Mouse (Mus musculus): ENCODE results near the gene Rnf150. TPM values are rescaled to one million over a fixed set of nuclear protein-coding genes. Genes with fewer than 3 reads are reported as not detected.
A peak's percentile ranks its signal among the peaks of the same experiment; 100 is the strongest.

Gene Rnf150
- polyA plus RNA-seq, 1 experiment from 2014 or later: 2.1 TPM

DNA sequence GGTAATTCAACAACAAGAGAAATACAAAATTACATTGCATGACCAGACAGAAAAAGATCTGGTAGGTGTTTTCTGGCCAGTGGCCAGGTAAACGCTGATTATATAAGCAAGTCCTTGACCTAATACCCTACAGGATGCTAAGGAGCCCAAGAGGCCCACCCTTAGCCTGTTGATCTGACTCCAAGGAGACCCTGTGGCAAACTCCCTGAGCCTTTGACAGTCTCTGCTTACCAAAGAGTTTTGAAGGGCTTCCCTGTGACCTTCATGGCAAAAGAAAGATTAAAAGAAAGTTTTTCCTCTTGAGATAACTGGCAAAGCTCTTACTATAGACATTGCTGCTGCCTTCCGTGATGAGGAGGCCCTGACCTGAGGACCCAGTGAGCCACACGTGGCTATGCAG, 222.4 kb downstream of the Rnf150 start:
- no peak overlapping the region for H3K27ac ChIP-seq (replicated peaks)

DNA sequence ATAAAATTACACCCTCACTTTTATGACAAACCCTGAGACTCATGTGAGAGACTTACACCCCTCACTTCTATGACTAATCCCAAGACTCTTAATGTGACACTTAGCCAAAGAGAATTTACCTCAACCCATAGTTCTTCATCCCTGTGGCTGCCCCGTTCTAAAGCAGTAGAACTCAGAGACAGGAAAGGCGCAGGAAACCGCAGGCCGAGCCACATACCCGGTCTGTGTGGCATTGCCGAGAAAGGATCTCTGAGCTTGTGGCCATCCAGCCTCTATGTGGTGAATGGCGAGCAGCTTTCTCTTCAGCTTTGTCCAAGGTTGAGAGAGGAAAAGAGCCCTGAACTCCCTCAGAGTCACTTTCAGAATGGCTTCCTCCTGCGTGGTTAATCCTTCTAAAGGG, 223.5 kb downstream of the Rnf150 start:
- 87% methylated on average over 8 of the region's 8 CpGs for WGBS
- Histone ChIP-seq H3K36me3 (no peaks in the 10 kb centered on the region), H3K9me3 (no peaks in the 10 kb centered on the region), H3K4me1 (replicated peaks) (no peaks in the 10 kb centered on the region), H3K27me3 (no peaks in the 10 kb centered on the region), H3K9ac (no peak overlapping the region), H3K4me2 (no peak overlapping the region), H3K27ac (replicated peaks) (no peak overlapping the region), H3K4me3 (no peak overlapping the region)
- no peak for ATAC-seq (ENCODE audit: low FRiP score, low read depth)

More for the DNA sequence above, 222.4 kb downstream of the Rnf150 start:
- WGBS: 85% methylated on average over 3 of the region's 3 CpGs
- H3K4me2 ChIP-seq: no peak overlapping the region
- no peak for ATAC-seq (ENCODE audit: low FRiP score, low read depth)
- no peak overlapping the region for H3K4me3 ChIP-seq
- H3K27me3 ChIP-seq: no peaks in the 10 kb centered on the region
- no peaks in the 10 kb centered on the region for H3K4me1 ChIP-seq (replicated peaks)
- H3K36me3 ChIP-seq: no peaks in the 10 kb centered on the region
- no peaks in the 10 kb centered on the region for H3K9me3 ChIP-seq
- no peak overlapping the region for H3K9ac ChIP-seq

DNA sequence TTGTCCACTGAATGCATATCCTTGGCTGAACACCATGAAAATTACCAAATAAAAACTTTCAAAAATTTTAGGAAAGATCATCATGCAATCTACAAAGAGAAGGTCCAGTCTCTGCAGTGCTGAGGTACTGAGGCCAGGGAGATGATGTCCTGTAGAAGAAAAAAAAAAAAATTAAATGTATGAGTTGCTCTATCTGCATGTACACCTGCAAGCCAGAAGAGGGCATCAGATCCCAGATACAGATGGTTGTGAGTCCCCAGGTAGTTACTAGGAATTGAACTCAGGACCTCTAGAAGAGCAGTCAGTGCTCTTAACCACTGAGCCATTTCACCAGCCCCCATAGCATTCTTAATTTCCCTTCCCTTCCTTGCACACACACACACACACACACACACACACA, 224.4 kb downstream of the Rnf150 start:
- H3K4me2 ChIP-seq: no peak overlapping the region
- no peaks in the 10 kb centered on the region for H3K4me1 ChIP-seq (replicated peaks)
- no peaks in the 10 kb centered on the region for H3K9me3 ChIP-seq
- no peak for ATAC-seq (ENCODE audit: low FRiP score, low read depth)
- H3K9ac ChIP-seq: no peak overlapping the region
- H3K27me3 ChIP-seq: no peaks in the 10 kb centered on the region
- no peak overlapping the region for H3K27ac ChIP-seq (replicated peaks)
- H3K4me3 ChIP-seq: no peak overlapping the region
- no peaks in the 10 kb centered on the region for H3K36me3 ChIP-seq

DNA sequence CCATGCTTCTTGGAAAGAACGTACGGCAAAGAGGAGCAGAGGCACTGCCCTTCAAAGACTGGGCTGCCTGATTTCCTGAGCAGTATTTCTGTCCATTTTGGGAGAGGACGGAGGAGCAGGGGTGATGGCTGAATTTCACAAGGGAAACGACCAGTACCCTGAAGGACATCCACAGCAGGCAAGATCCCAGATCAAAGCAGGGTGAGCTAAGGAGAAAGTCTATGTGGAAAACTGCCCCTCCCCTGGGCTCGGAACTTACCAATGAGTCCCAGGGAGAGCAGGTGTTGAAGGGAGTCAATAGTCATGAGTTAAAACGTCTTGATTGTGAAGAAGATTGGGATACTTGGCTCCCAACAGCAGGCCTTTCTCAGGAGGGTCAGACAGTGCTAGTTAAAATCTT, 225.0 kb downstream of the Rnf150 start:
- ATAC-seq (ENCODE audit: low FRiP score, low read depth): no peak
- WGBS: 77% methylated on average over 6 of the region's 6 CpGs
- Histone ChIP-seq H3K36me3 (no peaks in the 10 kb centered on the region), H3K9ac (no peak overlapping the region), H3K4me2 (no peak overlapping the region), H3K4me1 (replicated peaks) (no peaks in the 10 kb centered on the region), H3K9me3 (no peaks in the 10 kb centered on the region), H3K27me3 (no peaks in the 10 kb centered on the region), H3K27ac (replicated peaks) (no peak overlapping the region), H3K4me3 (no peak overlapping the region)

DNA sequence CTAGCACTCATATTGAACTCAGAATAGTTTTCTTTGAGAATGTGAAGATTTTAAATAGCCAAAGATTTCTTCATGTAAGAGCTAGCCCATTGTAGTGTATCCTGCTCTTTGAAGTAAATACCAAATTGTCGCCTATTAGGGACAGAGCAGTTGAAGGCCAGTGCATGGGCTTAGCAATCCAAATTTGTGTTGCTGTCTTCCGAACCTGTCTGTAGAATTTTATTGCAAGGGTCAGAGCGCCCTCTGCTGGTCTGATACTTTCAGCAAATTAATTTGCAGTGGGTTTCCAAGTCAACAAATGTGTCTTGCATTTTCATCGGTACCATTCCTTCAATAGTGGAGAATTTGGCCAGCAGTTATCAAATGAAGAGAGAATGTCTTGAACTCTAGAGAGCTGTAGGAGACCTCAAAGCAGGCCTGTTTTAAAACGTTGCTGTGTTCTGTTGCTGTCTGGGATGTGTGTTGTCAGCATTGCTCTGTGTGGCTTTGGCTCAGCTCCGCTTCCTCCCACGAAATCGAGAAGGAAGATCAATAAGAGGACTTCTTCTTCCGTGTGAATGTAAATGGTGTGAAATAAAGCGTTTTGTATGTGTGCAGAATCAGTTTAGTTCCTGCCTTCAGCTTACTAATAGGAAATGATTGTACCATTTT, 226.3 kb downstream of the Rnf150 start:
- Histone ChIP-seq H3K36me3 (no peaks in the 10 kb centered on the region), H3K4me3 (no peak overlapping the region), H3K4me1 (replicated peaks) (no peaks in the 10 kb centered on the region), H3K9me3 (no peaks in the 10 kb centered on the region), H3K27me3 (no peaks in the 10 kb centered on the region), H3K4me2 (0 out of 2 replicates have a peak overlapping the region, but pooled peaks have one; percentile 8), H3K9ac (no peak overlapping the region), H3K27ac (replicated peaks) (no peak overlapping the region; the same call in 1 of the 2 replicates)
- 28% methylated on average over 10 of the region's 10 CpGs for WGBS
- ATAC-seq (ENCODE audit: low FRiP score, low read depth): peak; percentile 69

DNA sequence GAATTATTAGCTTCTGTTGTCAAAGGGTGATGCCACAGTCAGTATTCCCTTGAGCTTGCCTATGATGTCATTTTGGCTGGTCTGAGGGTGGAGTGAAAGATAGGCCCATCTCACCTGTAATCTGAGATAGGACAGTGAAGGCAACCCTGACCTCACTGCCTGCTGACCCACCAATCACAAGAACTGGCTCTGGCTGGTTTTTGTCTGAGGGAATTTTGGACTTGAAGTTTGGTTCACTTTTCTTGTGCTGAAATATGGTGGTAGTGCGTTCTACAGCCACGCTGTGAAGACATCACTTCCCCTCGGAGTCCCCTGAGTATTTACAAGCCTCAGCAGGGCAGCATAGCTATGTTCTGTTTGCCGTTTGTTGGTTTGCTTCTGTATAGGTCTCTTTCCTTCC, 227.3 kb downstream of the Rnf150 start:
- no peak overlapping the region for H3K4me3 ChIP-seq
- 87% methylated on average over 4 of the region's 4 CpGs for WGBS

DNA sequence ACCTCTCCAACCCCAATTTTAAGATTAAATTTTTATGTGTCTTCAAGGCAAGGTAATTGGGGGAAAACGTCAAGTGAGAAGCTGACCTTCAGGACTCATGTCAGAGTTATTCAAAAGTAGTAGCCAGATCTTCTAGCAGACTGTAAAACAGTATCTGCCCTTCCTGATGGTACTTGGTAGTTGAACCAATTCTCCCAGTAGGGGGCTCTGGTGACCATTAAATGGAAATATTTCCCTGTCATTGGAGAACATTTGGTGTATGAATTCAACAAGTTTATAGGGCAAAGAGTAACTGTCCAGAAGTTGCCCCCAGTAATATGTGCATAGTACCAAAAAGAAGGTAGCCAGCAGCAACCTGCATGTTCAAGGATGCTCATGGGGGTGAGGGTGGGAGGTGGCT, 236.9 kb downstream of the Rnf150 start:
- Histone ChIP-seq H3K27ac (replicated peaks) (no peak overlapping the region), H3K36me3 (no peaks in the 10 kb centered on the region), H3K27me3 (no peaks in the 10 kb centered on the region), H3K9me3 (no peaks in the 10 kb centered on the region), H3K4me2 (no peak overlapping the region), H3K9ac (no peak overlapping the region), H3K4me3 (no peak overlapping the region), H3K4me1 (replicated peaks) (no peaks in the 10 kb centered on the region)
- WGBS: 73% methylated on average over 1 of the region's 1 CpGs
- ATAC-seq (ENCODE audit: low FRiP score, low read depth): no peak

More for the DNA sequence above, 227.3 kb downstream of the Rnf150 start:
- Histone ChIP-seq H3K9ac (no peak overlapping the region), H3K4me2 (no peak overlapping the region), H3K27me3 (no peaks in the 10 kb centered on the region), H3K36me3 (no peaks in the 10 kb centered on the region), H3K27ac (replicated peaks) (no peak overlapping the region), H3K4me1 (replicated peaks) (no peaks in the 10 kb centered on the region), H3K9me3 (no peaks in the 10 kb centered on the region)
- no peak for ATAC-seq (ENCODE audit: low FRiP score, low read depth)

DNA sequence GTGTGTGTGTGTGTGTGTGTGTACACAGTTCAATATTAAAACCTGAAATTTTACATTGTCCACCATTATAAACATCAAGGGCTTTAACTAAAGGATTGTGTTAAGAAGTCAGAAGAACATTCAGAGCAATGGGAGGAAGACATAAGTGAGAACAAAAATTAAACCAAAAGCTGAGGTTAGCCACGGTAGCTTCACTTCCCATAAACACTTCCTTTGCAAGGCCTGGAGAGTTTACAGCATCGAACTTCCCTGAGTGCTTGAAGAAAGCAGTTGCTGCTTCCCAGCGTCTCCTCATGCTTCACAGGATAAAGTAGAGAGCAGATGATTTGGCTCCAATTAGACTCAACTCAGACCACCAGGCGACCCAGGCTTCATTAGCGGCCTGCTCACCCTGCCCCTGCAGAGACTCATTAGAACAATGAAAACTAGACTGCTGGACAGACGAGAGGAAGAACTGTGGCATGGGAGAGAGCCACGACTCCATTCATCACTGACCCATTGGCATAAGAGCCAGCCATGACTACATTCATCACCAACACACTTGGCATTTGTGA, 239.9 kb downstream of the Rnf150 start:
- no peaks in the 10 kb centered on the region for H3K4me1 ChIP-seq (replicated peaks)
- no peak overlapping the region for H3K4me3 ChIP-seq
- no peak overlapping the region for H3K27ac ChIP-seq (replicated peaks)
- H3K9me3 ChIP-seq: no peaks in the 10 kb centered on the region
- no peaks in the 10 kb centered on the region for H3K27me3 ChIP-seq
- H3K36me3 ChIP-seq: no peaks in the 10 kb centered on the region
- H3K9ac ChIP-seq: no peak overlapping the region
- 58% methylated on average over 7 of the region's 7 CpGs for WGBS
- ATAC-seq (ENCODE audit: low FRiP score, low read depth): no peak
- H3K4me2 ChIP-seq: no peak overlapping the region

DNA sequence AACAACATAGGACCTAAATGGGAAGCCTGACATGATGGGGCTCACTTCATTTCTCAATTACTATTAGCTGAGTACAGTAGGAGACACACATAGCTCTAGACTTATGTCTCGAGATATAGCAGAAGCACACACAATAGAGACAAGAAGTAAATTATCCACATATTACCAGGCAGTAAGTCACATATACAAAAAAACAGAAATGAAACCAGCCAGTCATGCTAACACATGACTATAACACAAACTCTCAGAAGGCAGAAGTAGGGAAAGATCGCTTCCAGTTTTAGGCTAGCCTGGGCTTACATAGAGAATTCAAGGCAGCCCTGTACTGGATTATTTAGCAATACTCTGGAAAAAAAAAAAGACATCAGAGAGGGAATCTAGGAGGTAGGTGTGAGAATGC, 240.8 kb downstream of the Rnf150 start:
- Histone ChIP-seq H3K4me2 (no peak overlapping the region), H3K9ac (no peak overlapping the region)

DNA sequence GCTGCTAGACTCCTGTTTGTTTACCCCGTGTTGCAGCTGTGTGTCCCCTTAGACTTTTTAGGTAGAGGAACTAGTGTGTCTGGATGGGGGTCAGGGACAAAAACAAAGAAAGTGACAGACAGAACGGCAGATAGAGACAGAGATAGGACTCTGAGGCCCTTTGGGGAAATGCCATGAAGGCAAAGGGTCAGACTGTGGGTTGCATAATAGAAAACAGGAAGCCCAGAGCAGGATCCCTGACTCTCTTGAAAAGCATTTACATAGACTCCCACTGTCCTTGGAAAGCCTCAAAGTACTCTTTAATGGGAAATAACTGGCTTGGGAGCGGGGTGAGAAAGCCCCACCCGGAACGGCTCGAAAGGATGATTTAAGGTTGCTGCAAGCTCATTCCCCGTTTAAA, 246.6 kb downstream of the Rnf150 start:
- Histone ChIP-seq H3K9ac (no peak overlapping the region), H3K36me3 (no peaks in the 10 kb centered on the region), H3K4me1 (replicated peaks) (no peaks in the 10 kb centered on the region), H3K4me3 (no peak overlapping the region), H3K9me3 (no peaks in the 10 kb centered on the region), H3K27me3 (no peaks in the 10 kb centered on the region), H3K27ac (replicated peaks) (no peak overlapping the region), H3K4me2 (no peak overlapping the region)
- WGBS: 77% methylated on average over 7 of the region's 7 CpGs
- ATAC-seq (ENCODE audit: low FRiP score, low read depth): no peak

More for the DNA sequence above, 240.8 kb downstream of the Rnf150 start:
- Histone ChIP-seq H3K4me1 (replicated peaks) (no peaks in the 10 kb centered on the region), H3K27me3 (no peaks in the 10 kb centered on the region), H3K36me3 (no peaks in the 10 kb centered on the region), H3K9me3 (no peaks in the 10 kb centered on the region), H3K4me3 (no peak overlapping the region), H3K27ac (replicated peaks) (no peak overlapping the region)
- no peak for ATAC-seq (ENCODE audit: low FRiP score, low read depth)
- 93% methylated on average over 2 of the region's 2 CpGs for WGBS

DNA sequence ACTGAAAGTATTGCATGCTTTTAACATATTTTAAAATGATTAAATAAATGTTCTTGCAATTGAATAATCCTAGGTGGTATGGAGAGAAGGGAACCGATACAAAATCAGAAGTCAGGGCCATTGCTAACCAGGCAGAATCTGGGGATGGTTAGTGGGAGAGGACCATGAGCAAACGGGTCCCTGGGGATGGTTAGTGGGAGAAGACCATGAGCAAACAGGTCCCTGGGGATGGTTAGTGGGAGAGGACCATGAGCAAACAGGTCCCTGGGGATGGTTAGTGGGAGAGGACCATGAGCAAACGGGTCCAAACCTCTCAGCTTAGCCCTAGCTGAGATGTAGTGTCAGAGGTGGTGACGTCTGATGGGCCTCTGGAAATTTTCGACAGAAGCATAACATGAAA, 247.0 kb downstream of the Rnf150 start:
- Histone ChIP-seq H3K9me3 (no peaks in the 10 kb centered on the region), H3K4me2 (no peak overlapping the region), H3K27me3 (no peaks in the 10 kb centered on the region), H3K36me3 (no peaks in the 10 kb centered on the region), H3K4me3 (no peak overlapping the region), H3K9ac (no peak overlapping the region), H3K27ac (replicated peaks) (no peak overlapping the region), H3K4me1 (replicated peaks) (no peaks in the 10 kb centered on the region)
- ATAC-seq (ENCODE audit: low FRiP score, low read depth): no peak
- WGBS: 91% methylated on average over 5 of the region's 5 CpGs

DNA sequence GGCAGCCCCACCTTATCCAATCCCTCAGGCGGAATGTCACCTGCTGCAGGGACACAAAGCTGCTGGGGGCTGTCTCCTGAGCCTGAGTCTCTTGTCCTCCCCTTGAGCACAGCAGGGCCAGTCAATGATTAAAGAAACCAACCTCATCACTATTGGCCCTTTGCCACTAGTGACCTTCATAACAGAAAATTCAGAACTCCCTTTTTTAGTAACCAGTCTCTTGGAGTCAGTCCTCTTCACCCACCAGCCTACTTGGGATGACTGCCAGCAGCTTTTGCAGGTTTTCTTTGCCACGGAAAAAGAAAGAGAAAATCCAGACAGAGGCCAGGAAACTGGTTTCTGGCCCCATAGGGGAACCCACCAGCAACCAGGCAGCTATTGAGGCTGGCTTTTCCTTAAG, 271.9 kb downstream of the Rnf150 start:
- Histone ChIP-seq H3K36me3 (no peaks in the 10 kb centered on the region), H3K9me3 (no peaks in the 10 kb centered on the region), H3K4me2 (no peak overlapping the region), H3K4me3 (no peak overlapping the region), H3K27me3 (no peaks in the 10 kb centered on the region), H3K4me1 (replicated peaks) (no peaks in the 10 kb centered on the region), H3K27ac (replicated peaks) (no peak overlapping the region), H3K9ac (no peak overlapping the region)
- no peak for ATAC-seq (ENCODE audit: low FRiP score, low read depth)
- WGBS: 55% methylated on average over 2 of the region's 2 CpGs

DNA sequence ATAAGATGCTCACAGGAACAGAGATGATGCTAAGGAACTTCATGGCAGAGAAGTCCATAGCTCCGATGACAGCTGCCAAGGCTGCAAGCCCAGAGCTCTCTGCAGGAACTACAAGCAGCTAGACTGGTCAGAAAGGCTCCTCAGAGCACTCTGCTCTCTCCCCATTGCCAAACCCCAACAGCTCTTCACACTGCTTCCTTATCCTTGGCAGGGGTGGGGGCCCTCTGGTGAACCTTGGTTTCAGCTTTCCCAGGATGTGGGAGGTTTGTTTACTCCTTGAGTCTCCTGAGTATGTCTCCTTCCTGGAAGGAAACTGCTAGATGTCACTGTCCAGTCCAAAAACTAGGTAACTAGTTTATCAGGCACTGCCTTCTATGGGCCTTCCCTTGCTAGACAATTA, 276.9 kb downstream of the Rnf150 start:
- Histone ChIP-seq H3K4me2 (no peak overlapping the region), H3K4me3 (no peak overlapping the region), H3K4me1 (replicated peaks) (no peaks in the 10 kb centered on the region), H3K36me3 (no peaks in the 10 kb centered on the region), H3K27me3 (no peaks in the 10 kb centered on the region), H3K27ac (replicated peaks) (no peak overlapping the region), H3K9ac (no peak overlapping the region), H3K9me3 (no peaks in the 10 kb centered on the region)
- WGBS: 76% methylated on average over 1 of the region's 1 CpGs
- no peak for ATAC-seq (ENCODE audit: low FRiP score, low read depth)

All from hindbrain, embryonic 15.5 days (tissue).